Mouse (Mus musculus) MEL (cell line): ENCODE data around the gene Nudt3. TPM values are rescaled to one million over a fixed set of nuclear protein-coding genes. Genes with fewer than 3 reads are reported as not detected.

Experiments used
- DNase-seq: peaks from one replicate; pipeline ENCODE4 v3.0.0; 2011; ENCODE audit warnings: low read depth, low spot score
- H3K27ac ChIP-seq: 2 replicates; pipeline ENCODE4 v1.5.1; 2012; ENCODE audit warnings: low read depth, mild to moderate bottlenecking, control low read depth, low read length, moderate library complexity; ENCODE audit not compliant: control insufficient read depth
- H3K27me3 ChIP-seq, 2 experiments: fragments of 150-350 bp in 1 of 2; sonication (generic) in 1 of 2; 2 replicates each; pipeline ENCODE4 v1.6.1; 2012; ENCODE audit warnings: low read length in 2 of 2, mild to moderate bottlenecking in 2 of 2, improper control_type of control experiment in 1 of 2, moderate library complexity in 1 of 2; ENCODE audit not compliant: insufficient read depth in 2 of 2, control insufficient read depth in 1 of 2
- H3K36me3 ChIP-seq, 2 experiments: 2 replicates each; pipeline ENCODE4 v1.6.1; 2012 to 2014; ENCODE audit warnings: low read length in 2 of 2, improper control_type of control experiment in 1 of 2, inconsistent platforms in 1 of 2, mild to moderate bottlenecking in 1 of 2; ENCODE audit not compliant: insufficient read depth in 2 of 2, control insufficient read depth in 1 of 2
- H3K4me1 ChIP-seq, 2 experiments: fragments of 150-350 bp in 1 of 2; sonication (generic) in 1 of 2; 2 replicates each; pipeline ENCODE4 v1.6.1; 2012; ENCODE audit warnings: low read length in 2 of 2, improper control_type of control experiment in 1 of 2, mild to moderate bottlenecking in 1 of 2; ENCODE audit not compliant: insufficient read depth in 2 of 2, control insufficient read depth in 1 of 2
- H3K4me3 ChIP-seq, 2 experiments: fragments of 150-350 bp in 1 of 2; sonication (generic) in 1 of 2; 2 replicates each; pipeline ENCODE4 v1.5.1; 2012; ENCODE audit warnings: low read depth in 2 of 2, low read length in 2 of 2, mild to moderate bottlenecking in 2 of 2, moderate library complexity in 2 of 2, control low read depth in 1 of 2, improper control_type of control experiment in 1 of 2; ENCODE audit not compliant: control insufficient read depth in 1 of 2, insufficient read depth in 1 of 2
- H3K79me2 ChIP-seq: 2 replicates; pipeline ENCODE4 v1.6.1; 2012; ENCODE audit warnings: mild to moderate bottlenecking, low read length, moderate library complexity; ENCODE audit not compliant: control insufficient read depth, poor library complexity, insufficient read depth
- H3K9ac ChIP-seq: 2 replicates; pipeline ENCODE4 v1.6.1; 2012; ENCODE audit warnings: low read depth, mild to moderate bottlenecking, control low read depth, low read length, moderate library complexity; ENCODE audit not compliant: control insufficient read depth, poor library complexity, severe bottlenecking
- H3K9me3 ChIP-seq: fragments of 150-350 bp; sonication (generic); replicated peaks from 2 replicates; pipeline ENCODE4 v1.6.1; 2012; ENCODE audit warnings: mild to moderate bottlenecking, low read length, improper control_type of control experiment, moderate library complexity; ENCODE audit not compliant: insufficient read depth
- CHD1 ChIP-seq: IDR thresholded peaks from 2 replicates; pipeline ENCODE4 v1.6.1; 2012; ENCODE audit warnings: low read depth, mild to moderate bottlenecking, inconsistent platforms, low read length, improper control_type of control experiment
- CHD2 ChIP-seq: IDR thresholded peaks from 2 replicates; pipeline ENCODE4 v1.6.1; 2011; ENCODE audit warnings: low read length, improper control_type of control experiment
- CTCF ChIP-seq, 3 experiments: IDR thresholded peaks in 2 of 3; conservative IDR thresholded peaks in 1 of 3; 2 replicates each; pipeline ENCODE4 v1.5.1; 2011 to 2012; ENCODE audit warnings: low read length in 3 of 3, low read depth in 2 of 3, mild to moderate bottlenecking in 2 of 3, improper control_type of control experiment in 1 of 3, inconsistent platforms in 1 of 3, mixed read lengths in 1 of 3, moderate library complexity in 1 of 3; ENCODE audit not compliant: control insufficient read depth in 1 of 3, insufficient read depth in 1 of 3, poor library complexity in 1 of 3, severe bottlenecking in 1 of 3
- ELF1 ChIP-seq: IDR thresholded peaks from 2 replicates; pipeline ENCODE4 v1.6.1; 2014; ENCODE audit warnings: low read depth, mild to moderate bottlenecking, inconsistent platforms, low read length, improper control_type of control experiment, moderate library complexity
- EP300 ChIP-seq, 2 experiments: IDR thresholded peaks; 2 replicates each; pipeline ENCODE4 v1.6.1; 2011; ENCODE audit warnings: improper control_type of control experiment in 2 of 2, low read length in 2 of 2, low read depth in 1 of 2, mild to moderate bottlenecking in 1 of 2
- ETS1 ChIP-seq: IDR thresholded peaks from 2 replicates; pipeline ENCODE4 v1.6.1; 2012; ENCODE audit warnings: low read depth, mild to moderate bottlenecking, inconsistent platforms, low read length, improper control_type of control experiment, moderate library complexity
- GABPA ChIP-seq: IDR thresholded peaks from 2 replicates; pipeline ENCODE4 v1.6.1; 2012; ENCODE audit warnings: low read depth, mild to moderate bottlenecking, inconsistent platforms, low read length, improper control_type of control experiment, moderate library complexity
- GATA1 ChIP-seq: IDR thresholded peaks from 2 replicates; pipeline ENCODE4 v1.6.1; 2011; ENCODE audit warnings: low read depth, low read length, improper control_type of control experiment
- HCFC1 ChIP-seq: IDR thresholded peaks from 2 replicates; pipeline ENCODE4 v1.6.1; 2012; ENCODE audit warnings: low read depth, mild to moderate bottlenecking, inconsistent platforms, low read length, improper control_type of control experiment, moderate library complexity
- JUND ChIP-seq: IDR thresholded peaks from 2 replicates; pipeline ENCODE4 v1.6.1; 2011; ENCODE audit warnings: low read depth, mild to moderate bottlenecking, improper control_type of control experiment, low read length
- KAT2A ChIP-seq: conservative IDR thresholded peaks from 2 replicates; pipeline ENCODE4 v1.6.1; 2012; ENCODE audit warnings: low read depth, low read length, improper control_type of control experiment, inconsistent platforms
- MAFK ChIP-seq: IDR thresholded peaks from 2 replicates; pipeline ENCODE4 v1.6.1; 2011; ENCODE audit warnings: low read depth, mild to moderate bottlenecking, low read length, improper control_type of control experiment, borderline replicate concordance
- MYC ChIP-seq: IDR thresholded peaks from 2 replicates; pipeline ENCODE4 v1.6.1; 2011; ENCODE audit warnings: low read depth, mild to moderate bottlenecking, low read length, improper control_type of control experiment, moderate library complexity
- NELFE ChIP-seq: IDR thresholded peaks from 2 replicates; pipeline ENCODE4 v1.6.1; 2011; ENCODE audit warnings: low read depth, low read length, improper control_type of control experiment
- POLR2A ChIP-seq, 2 experiments: IDR thresholded peaks; 2 replicates each; pipeline ENCODE4 v1.6.1; 2011 to 2012; ENCODE audit warnings: low read length in 2 of 2, mild to moderate bottlenecking in 2 of 2, control low read depth in 1 of 2, improper control_type of control experiment in 1 of 2, low read depth in 1 of 2, moderate library complexity in 1 of 2; ENCODE audit not compliant: control insufficient read depth in 1 of 2, insufficient read depth in 1 of 2, poor library complexity in 1 of 2
- POLR2AphosphoS5 ChIP-seq: IDR thresholded peaks from 2 replicates; pipeline ENCODE4 v1.6.1; 2012; ENCODE audit warnings: low read depth, borderline replicate concordance, mild to moderate bottlenecking, inconsistent platforms, low read length, moderate library complexity, mixed read lengths
- RAD21 ChIP-seq: IDR thresholded peaks from 2 replicates; pipeline ENCODE4 v1.6.1; 2011; ENCODE audit warnings: mild to moderate bottlenecking, low read depth, low read length, improper control_type of control experiment
- SMC3 ChIP-seq: IDR thresholded peaks from 2 replicates; pipeline ENCODE4 v1.6.1; 2011; ENCODE audit warnings: low read depth, low read length, improper control_type of control experiment
- TBP ChIP-seq: IDR thresholded peaks from 2 replicates; pipeline ENCODE4 v1.8.0; 2011; ENCODE audit warnings: low read depth, low read length, improper control_type of control experiment
- TCF12 ChIP-seq: IDR thresholded peaks from 2 replicates; pipeline ENCODE4 v1.6.1; 2014; ENCODE audit warnings: low read depth, mild to moderate bottlenecking, inconsistent platforms, low read length, improper control_type of control experiment, moderate library complexity
- UBTF ChIP-seq: IDR thresholded peaks from 2 replicates; pipeline ENCODE4 v1.6.1; 2012; ENCODE audit warnings: low read depth, mild to moderate bottlenecking, inconsistent platforms, low read length, improper control_type of control experiment, moderate library complexity, borderline replicate concordance; ENCODE audit not compliant: insufficient read depth
- ZC3H11A ChIP-seq: IDR thresholded peaks from 2 replicates; pipeline ENCODE4 v1.6.1; 2012; ENCODE audit warnings: low read depth, mild to moderate bottlenecking, inconsistent platforms, low read length, improper control_type of control experiment
- ZMIZ1 ChIP-seq: IDR thresholded peaks from 2 replicates; pipeline ENCODE4 v1.6.1; 2012; ENCODE audit warnings: low read depth, mild to moderate bottlenecking, inconsistent platforms, low read length, improper control_type of control experiment, moderate library complexity
- ZNF384 ChIP-seq: IDR thresholded peaks from 2 replicates; pipeline ENCODE4 v1.6.1; 2012; ENCODE audit warnings: low read depth, mild to moderate bottlenecking, inconsistent platforms, low read length, improper control_type of control experiment
- polyA plus RNA-seq, 2 experiments: library from polyadenylated mRNA; stranded (reverse) in 1 of 2; unstranded in 1 of 2; fragments of >175 nt in 1 of 2; fragments of >200 nt in 1 of 2; gene quantifications; 2 replicates each; pipeline versions ENCODE4 v1.2.1 to v1.2.4; 2012; ENCODE audit warnings: low replicate concordance in 2 of 2, low read depth in 1 of 2; ENCODE audit not compliant: insufficient read length in 2 of 2, insufficient read depth in 1 of 2, missing spikeins in 1 of 2
- total RNA-seq: library from RNA; depleted of rRNA; stranded (reverse); fragments of 300-350 nt; gene quantifications from 2 replicates; pipeline ENCODE4 v1.2.3, GENCODE M21; 2012

The Nudt3 gene
- total and polyA plus RNA-seq, 3 experiments, result 96.5 to 258 (median 97.0) TPM

DNA sequence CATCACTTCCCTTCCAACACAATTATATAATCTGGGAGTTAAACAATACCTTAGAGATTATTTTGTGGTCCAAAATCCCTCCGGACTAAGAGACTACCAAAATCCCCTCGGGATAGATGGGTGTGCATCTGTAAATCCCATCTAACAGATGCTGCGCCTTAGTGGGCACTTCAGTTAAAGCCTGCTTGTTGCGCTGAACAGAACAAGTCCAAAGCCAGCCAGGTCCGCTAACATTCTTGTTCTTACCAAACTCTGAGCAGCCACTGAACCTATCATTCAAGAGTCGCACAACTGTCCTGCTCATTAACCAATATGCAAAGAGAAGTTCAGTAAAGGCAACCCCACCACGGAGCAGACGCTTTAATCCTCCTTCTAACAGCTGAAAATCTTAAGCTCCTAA lies 2.1 kb downstream of the Nudt3 start:
- H3K27me3 ChIP-seq, result no peaks in the 10 kb centered on the region
- peaks cover 2 to 18% of the 10 kb centered on the region in 2 experiments; a peak in 2 of 4 replicates for H3K36me3 ChIP-seq
- peaks cover 0 to 11% of the 10 kb centered on the region in 2 experiments for H3K4me1 ChIP-seq
- peaks cover 68% of the 10 kb centered on the region for H3K79me2 ChIP-seq
- TF ChIP-seq ZNF384 (no peak), MYC (no peak), CHD1 (no peak), ELF1 (no peak), ZC3H11A (no peak)
- no peak overlapping the region for H3K27ac ChIP-seq
- no peak for DNase-seq
- H3K4me3 ChIP-seq, result peak overlapping the region; percentile 82 to 86
- H3K9ac ChIP-seq, result peak overlapping the region; percentile 99
- H3K9me3 ChIP-seq, result no peaks in the 10 kb centered on the region

DNA sequence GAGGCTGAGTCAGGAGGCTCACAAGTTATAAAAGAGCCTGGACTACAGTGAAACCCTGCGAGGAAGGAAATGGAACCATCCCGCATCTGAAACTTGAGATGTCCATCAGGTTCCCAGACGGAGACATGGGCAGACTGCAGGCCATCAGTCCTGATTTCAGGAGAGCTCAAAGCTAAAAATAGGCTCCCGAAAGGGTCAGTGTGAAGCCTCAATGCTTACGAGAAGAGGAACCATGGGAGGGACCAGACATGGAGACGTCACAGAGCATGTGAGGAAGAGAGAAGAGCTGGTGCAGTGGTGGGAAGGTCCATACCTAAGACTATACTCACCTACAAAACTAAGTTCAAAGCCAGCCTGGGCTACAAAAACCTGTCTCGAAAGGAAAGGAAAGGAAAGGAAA lies 7.9 kb downstream of the Nudt3 start:
- TF ChIP-seq TCF12, result no peak
- no peak for TF ChIP-seq KAT2A
- no peak for TF ChIP-seq EP300 (IDR thresholded peaks at IDR 0.05; ENCODE audit: low read depth in 1 of 2, low read length in 2 of 2)
- TF ChIP-seq MAFK, result no peak
- TF ChIP-seq ZNF384, result no peak
- TF ChIP-seq, all 39 proteins: peak for 0
- Histone ChIP-seq H3K4me1 (peaks cover 11 to 19% of the 10 kb centered on the region in 2 experiments), H3K9me3 (no peaks in the 10 kb centered on the region), H3K27ac (no peak overlapping the region), H3K4me3 (no peak overlapping the region), H3K27me3 (no peaks in the 10 kb centered on the region), H3K79me2 (peaks cover 85% of the 10 kb centered on the region), H3K9ac (no peak overlapping the region), H3K36me3 (peaks cover 2 to 16% of the 10 kb centered on the region in 2 experiments)
- no peak for DNase-seq

DNA sequence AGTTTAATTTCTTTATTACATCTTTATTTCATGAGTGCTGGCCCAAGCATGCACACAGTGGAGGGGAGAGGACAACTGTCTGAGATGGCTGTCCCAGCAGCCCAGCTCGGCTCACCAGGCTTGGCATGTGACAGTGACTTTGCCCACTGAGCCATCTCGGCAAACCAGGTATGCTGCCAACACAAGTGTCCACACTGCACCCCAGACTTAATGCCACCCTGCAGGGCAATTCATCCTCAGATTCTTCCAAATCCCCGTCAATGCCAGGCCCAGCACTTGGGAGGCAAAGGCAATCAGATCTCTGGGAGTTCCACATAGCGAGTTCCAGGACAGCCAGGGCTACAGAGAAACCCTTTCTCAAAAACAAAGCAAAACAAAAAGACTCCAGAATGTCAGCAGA lies 10.3 kb downstream of the Nudt3 start:
- Histone ChIP-seq H3K9me3 (no peaks in the 10 kb centered on the region), H3K27ac (no peak overlapping the region), H3K9ac (no peak overlapping the region)
- TF ChIP-seq CTCF (IDR thresholded peaks at IDR 0.05 in 2 of 3, conservative IDR thresholded peaks at IDR 0.05 in 1 of 3; ENCODE audit: control insufficient read depth in 1 of 3, insufficient read depth in 1 of 3, low read depth in 2 of 3, low read length in 3 of 3, poor library complexity in 1 of 3, severe bottlenecking in 1 of 3), result no peak
- no peak for TF ChIP-seq CHD1
- no peak for TF ChIP-seq JUND
- no peak for TF ChIP-seq POLR2A (IDR thresholded peaks at IDR 0.05; ENCODE audit: control insufficient read depth in 1 of 2, insufficient read depth in 1 of 2, low read depth in 1 of 2, low read length in 2 of 2, poor library complexity in 1 of 2)
- TF ChIP-seq CHD2, result no peak
- no peak for TF ChIP-seq ELF1
- TF ChIP-seq SMC3, result no peak
- TF ChIP-seq KAT2A, result no peak
- TF ChIP-seq HCFC1, result no peak
- no peak for TF ChIP-seq TBP
- no peak for TF ChIP-seq NELFE
- no peak for TF ChIP-seq RAD21
- no peak for TF ChIP-seq UBTF
- no peak for TF ChIP-seq GABPA
- TF ChIP-seq ETS1, result no peak
- no peak for TF ChIP-seq GATA1
- no peak for TF ChIP-seq POLR2AphosphoS5
- TF ChIP-seq ZMIZ1, result no peak
- TF ChIP-seq, all 39 proteins: peak for 0
- Histone ChIP-seq H3K4me3 (no peak overlapping the region), H3K27me3 (no peaks in the 10 kb centered on the region), H3K4me1 (peaks cover 11 to 24% of the 10 kb centered on the region in 2 experiments), H3K79me2 (peaks cover 85% of the 10 kb centered on the region), H3K36me3 (peaks cover 2 to 17% of the 10 kb centered on the region in 2 experiments)
- no peak for DNase-seq
